15 mouse cellular contexts compared by ENCODE assay signal in genomic region chr10:126697086-126697485, GRCm38 (mm10).
"Had no signal": no experiment of that assay in that cellular context is flagged by ENCODE, and none has a peak within 500 bp of the region (broad histone marks: within the 10 kb centered on the region; RNA-seq: fewer than 3 reads in every experiment).

No protein-coding gene starts in this region.

- H3K36me3 ChIP-seq: kidney, embryonic 15.5 days; limb, embryonic 10.5 days; limb, embryonic 13.5 days; liver, embryonic 12.5 days; liver, embryonic 15.5 days; lung, embryonic 15.5 days had no signal

- H3K27me3 ChIP-seq: kidney, embryonic 15.5 days; limb, embryonic 13.5 days; liver, embryonic 12.5 days; liver, embryonic 15.5 days; lung, embryonic 15.5 days had no signal

- H3K4me3 ChIP-seq: kidney, embryonic 15.5 days; limb, embryonic 10.5 days; limb, embryonic 13.5 days; liver, embryonic 12.5 days; liver, embryonic 15.5 days; lung, embryonic 15.5 days had no signal

- ATAC-seq: liver, embryonic 12.5 days had no signal

- H3K4me1 ChIP-seq: kidney, embryonic 15.5 days; limb, embryonic 10.5 days; limb, embryonic 13.5 days; liver, embryonic 12.5 days; liver, embryonic 15.5 days; lung, embryonic 15.5 days had no signal

- H3K9me3 ChIP-seq: kidney, embryonic 15.5 days; limb, embryonic 10.5 days; limb, embryonic 13.5 days; liver, embryonic 12.5 days; liver, embryonic 15.5 days; lung, embryonic 15.5 days had no signal

- H3K27ac ChIP-seq: kidney, embryonic 15.5 days; limb, embryonic 10.5 days; limb, embryonic 13.5 days; liver, embryonic 12.5 days; liver, embryonic 15.5 days; lung, embryonic 15.5 days had no signal

- DNase-seq: kidney, adult 8-10 months; kidney, postnatal 10 days; kidney, postnatal 36 days; liver; lung, adult 18-20 months; lung, postnatal 10 days; lung, postnatal 4 days; midbrain, embryonic 14.5 days; thymus, postnatal 25 days had no signal
